Mouse (Mus musculus) MEL-GATA-1-ER (cell line): ENCODE measurements at regions not wholly inside any gene's neighbourhood (a gene's known extent, or its start where the extent isn't known, plus 50 kb on each side); places are given as distances from the start of the nearest gene placed in this dataset.

Experiments used
- DNase-seq: peaks from one replicate; pipeline ENCODE4 v3.0.0-alpha.2; 2012; ENCODE audit warnings: low read depth; ENCODE audit errors: extremely low read depth

DNA sequence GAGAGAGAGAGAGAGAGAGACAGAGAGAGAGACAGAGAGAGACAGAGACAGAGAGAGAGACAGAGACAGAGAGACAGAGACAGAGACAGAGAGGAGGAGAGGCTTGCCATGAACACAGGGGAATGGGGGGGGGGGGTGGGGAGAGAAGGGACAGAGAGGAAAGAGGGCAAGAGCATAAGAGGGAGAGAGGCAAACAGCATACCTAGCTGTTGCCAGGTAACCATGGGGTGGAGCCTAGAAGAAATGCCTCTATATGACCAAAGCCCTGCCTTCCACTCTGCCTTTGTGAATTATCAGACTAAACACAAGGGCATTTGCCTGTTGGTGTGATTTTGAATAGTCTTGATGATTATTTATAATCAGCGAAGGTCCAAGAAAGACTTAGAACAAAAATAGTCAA, 332.2 kb downstream of the Galc start:
- DNase-seq, result no peak

- no peak for DNase-seq
Measured at GRCm38 (mm10) chr12:97921349-97922264, 337.7 kb downstream of the Galc start.

- DNase-seq, result no peak
Measured at GRCm38 (mm10) chr12:97918416-97918815, 340.8 kb downstream of the Galc start.

- DNase-seq, result no peak
Measured at GRCm38 (mm10) chr12:97915026-97915425, 344.2 kb downstream of the Galc start.

DNA sequence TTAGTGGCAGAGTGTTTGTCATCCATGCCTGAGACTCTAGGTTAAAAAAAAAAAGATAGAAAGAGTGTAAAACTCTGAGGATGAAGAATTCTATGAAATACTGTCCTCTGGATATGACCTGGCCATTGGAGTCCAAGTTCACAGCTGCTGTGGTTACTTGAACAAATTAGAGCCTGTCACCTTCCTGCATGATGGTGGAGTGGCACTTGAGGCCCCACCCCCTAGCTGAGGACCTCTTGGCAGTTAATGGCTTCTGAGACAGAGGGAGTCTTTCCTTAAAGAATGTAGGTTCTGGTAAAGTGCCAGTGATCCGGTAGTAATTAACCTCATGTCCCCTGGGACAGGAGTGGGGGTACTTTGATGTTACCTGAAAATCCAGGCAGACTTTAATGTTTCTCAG, 346.5 kb downstream of the Galc start:
- DNase-seq, result no peak

DNA sequence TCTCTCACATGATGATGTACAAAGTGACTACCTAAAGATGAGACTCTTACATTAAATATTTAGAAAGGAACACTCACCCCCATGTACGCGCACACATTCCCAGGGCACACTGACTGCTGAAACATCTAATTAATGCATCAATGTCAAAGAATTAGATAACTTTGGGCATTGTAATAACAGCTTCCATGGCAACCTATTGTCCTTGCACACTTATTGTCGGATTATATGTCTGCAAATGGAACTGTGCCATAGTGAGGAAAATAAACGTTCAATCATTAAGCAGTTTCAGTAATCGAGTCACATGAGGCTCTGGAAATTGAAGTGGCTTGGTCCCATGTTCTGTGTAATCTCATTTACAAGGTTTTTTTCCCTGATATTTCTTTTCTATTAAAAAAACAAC, 360.0 kb downstream of the Galc start:
- DNase-seq, result no peak

DNA sequence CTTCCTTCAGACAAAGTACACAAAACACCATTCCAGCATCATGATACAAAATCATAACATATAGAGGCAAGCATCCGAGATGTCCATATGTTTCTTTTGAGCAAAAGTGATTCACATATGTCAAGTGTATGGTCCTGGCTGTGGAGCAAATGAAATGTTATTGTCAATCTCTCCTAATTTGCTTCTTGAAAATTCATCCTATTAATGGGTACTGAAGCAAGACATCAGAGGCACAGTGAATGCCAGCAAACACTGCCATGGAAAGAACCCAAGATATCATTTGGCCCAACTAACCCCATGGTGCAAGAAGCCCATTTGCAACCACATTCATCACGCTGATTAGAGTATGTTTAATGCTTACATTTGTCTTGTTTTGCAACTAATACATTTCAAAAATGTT, 361.1 kb downstream of the Galc start:
- no peak for DNase-seq

DNA sequence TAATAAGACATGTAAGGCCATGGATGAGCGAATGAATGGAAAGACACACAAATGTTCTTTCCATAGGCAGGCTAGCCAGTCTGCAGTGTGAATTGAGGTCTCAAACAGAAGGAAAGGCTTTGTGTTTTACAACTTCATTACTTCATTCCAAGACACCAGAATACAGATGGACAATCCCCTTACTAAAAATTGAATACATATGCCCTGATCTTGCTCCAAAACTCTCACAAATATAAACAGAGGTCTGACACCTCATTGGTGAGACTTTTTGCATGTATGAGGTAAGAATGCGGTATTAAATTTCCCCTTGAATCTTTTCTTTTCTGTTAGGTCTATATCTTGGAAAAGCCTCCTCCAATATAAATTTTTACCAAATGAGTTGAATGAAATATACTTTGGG, 363.3 kb downstream of the Galc start:
- no peak for DNase-seq

DNA sequence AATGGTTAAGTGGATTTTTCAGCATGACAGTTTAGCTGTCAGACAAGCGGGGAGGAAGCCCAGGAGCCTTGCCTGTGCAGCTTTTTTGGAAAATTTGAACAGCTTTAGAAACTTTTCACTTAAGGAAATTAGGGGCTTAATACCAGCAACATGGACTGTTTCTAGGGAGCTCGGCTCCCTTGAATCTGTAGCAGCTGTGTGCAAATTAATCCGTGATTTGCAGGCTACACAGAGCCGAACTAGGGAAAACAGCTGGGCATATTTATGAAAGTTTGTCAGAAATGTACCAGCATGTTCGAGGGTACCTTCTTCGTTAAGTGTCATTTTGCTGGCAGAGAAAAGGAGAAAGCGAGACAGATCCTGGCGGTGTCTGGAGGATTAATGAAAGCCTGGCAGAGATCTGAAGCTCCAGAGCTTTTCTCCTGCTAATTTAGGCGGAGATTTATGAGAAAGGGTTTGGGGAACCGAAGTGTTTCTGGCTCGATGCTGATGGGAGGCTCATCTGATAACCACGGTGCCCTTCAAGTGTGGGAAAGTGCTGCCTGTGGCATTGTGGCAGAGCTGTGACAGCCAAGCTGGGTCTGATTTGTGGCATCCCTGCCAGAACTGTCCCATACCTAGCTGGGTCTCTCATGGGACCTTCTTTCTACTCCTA, 370.3 kb downstream of the Galc start:
- DNase-seq, result no peak

DNA sequence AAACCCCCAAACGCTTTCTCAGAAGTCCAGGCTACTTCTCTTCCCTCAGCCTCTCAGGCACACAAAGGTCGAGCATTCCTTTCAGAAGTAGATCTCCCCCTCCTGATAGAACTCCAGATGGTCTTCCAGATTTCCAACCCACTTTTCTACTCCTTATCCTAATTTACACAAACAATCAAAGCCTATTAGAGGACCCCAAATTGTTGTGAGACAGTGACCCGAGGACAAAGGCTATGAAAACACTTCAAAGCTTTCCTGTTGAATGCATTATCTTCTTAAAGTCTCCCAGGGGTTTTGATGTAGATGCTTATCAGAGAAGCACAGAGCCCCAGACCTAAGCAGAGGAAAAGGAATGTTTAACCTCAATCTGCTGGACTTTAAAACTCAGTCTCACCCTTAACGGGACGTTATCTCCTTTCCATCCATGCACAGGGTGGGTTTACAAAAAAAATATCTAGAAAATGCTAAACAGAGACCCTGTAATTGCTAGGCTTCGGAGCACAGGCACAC, 370.9 kb downstream of the Galc start:
- no peak for DNase-seq

DNA sequence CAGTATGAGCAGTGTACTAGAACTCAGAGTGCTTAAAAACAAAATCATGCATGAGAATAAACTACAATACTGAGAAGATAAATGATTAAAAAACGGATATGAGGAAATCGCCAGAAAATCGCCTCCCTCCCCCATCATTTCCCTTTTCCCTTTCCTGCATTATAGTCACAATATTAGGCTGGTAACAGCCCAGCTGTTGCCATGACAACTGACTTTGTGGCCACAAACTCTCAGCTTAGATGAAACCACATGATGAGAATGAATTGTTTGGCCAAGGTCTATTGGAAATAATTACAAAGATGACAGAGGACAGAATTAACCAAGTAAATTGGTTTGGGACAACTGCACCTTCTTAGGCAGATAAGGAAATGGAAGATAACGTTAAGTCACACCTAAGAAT, 376.8 kb downstream of the Galc start:
- DNase-seq, result no peak

DNA sequence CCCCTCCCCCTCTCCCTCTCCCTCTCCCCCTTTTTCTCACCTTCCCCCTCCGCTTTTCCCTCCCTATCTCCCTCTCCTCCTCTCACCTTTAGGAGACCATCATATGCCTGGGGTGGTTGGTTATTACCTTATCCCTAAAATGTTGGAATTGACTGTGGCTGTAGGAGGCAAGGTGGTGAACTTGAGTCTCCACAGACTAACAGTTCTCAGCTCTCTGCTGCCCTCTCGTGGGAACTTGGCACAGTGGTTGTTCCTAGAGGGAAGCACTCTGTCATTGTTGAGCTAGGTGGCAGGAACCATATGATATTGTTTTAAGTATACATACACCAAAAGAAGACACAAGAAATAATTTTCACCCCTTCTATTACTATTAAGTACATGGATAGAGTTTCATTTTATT, 386.9 kb downstream of the Galc start:
- peak; percentile 20 for DNase-seq

GRCm38 (mm10) chr12:97862921-97863320, 396.3 kb downstream of the Galc start:
- no peak for DNase-seq

- no peak for DNase-seq
Measured at GRCm38 (mm10) chr12:97836202-97836908, 422.9 kb downstream of the Galc start.

GRCm38 (mm10) chr12:97793364-97794120, 465.7 kb downstream of the Galc start:
- no peak for DNase-seq

GRCm38 (mm10) chr12:97783476-97783875, 475.8 kb downstream of the Galc start:
- DNase-seq, result no peak

DNA sequence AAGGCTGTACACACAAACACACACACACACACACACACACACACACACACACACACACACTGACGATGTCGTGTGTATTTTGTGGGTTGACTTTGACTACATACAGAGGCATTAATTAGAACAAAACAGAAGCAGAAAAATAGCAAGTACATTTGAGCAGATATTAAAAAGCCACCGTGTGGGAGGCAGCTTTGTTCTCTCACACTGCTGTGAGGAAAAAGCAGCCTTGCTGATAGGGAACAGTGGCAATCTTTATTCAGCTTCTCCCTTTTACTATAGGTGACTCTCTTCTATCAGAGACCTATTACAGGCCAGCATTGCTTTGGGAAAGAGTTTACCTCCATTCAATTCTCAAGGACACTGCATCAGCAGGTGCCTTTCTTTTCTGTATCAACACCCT, 500.1 kb downstream of the Galc start:
- no peak for DNase-seq

DNA sequence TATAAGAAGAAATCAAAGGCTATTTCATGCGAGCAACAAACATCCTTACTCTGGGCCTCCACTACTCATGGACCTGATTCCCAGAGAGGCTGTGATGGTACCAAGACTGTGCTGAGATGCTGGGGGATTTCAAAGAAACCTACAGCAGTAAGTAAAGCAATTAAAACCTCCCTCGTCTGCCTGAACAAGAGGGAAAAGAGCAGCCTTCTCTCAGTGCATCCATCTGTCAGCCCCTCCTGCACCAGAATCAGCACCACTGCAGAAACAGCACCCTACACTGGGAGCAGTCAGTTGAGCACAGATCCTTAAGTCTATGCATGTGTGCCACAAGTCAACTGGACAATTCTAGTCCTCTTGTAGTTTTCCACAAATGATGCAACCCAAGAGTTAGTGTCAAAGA, 500.6 kb downstream of the Galc start:
- no peak for DNase-seq

DNA sequence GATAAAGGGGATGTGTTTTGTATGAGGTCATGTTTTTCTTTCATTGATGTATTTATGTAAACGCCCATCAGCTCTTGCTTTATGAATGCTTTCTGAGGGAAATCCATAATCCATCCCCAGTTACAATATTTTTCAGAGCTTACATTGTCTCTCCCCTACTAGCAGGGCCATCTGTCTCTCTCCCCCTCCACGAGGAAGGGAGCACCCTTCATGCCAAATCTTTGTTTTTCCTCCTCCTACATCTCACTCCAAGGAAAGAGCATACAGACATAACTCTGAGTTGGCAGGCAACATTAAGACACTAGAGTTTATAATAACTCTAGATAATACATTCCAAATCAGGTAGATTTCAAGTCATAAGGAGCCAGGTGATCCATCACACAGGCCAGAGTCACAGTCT, 509.1 kb downstream of the Galc start:
- DNase-seq, result no peak

DNA sequence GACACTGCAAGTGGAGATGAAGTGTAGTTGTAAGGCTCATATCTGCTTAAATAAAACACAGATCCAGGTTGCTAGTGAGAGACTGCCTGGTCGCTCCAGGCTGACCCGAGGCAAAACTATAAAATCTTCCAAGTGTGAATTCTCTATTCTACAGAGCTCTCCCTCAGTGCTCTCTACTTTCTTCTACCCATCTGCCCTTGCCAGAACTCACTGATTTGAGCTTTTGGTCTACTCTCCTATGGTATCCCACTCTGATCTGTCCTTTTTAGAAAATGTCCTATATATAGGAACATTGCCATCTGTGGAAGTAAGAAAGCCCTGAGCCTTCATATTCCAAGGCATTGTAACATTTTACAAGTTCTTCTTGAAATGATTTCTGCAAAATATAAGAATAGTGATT, 518.3 kb downstream of the Galc start:
- DNase-seq, result no peak

GRCm38 (mm10) chr12:97732078-97732580, 527.1 kb downstream of the Galc start:
- DNase-seq, result no peak
